Mouse (Mus musculus) thymus, postnatal 0 days (tissue): ENCODE data around the gene Vasn. TPM values are rescaled to one million over a fixed set of nuclear protein-coding genes. Genes with fewer than 3 reads are reported as not detected.
"Not testable (repeated sequence)": the region's sequence is repeated elsewhere in the genome, so short reads cannot be mapped to it uniquely, and the experiment has no call there.

Source experiments
- DNase-seq: peaks from one replicate; pipeline ENCODE4 v3.0.0-alpha.2; 2015; ENCODE audit warnings: low spot score
- polyA plus RNA-seq: library from polyadenylated mRNA; unstranded; fragments of >200 nt; fragmentation: Nextera tagmentation; extraction: Ambion mirVana; gene quantifications from 2 replicates; pipeline ENCODE4 v1.2.1, GENCODE M21; 2015

The Vasn gene
- polyA plus RNA-seq, 1 experiment from 2014 or later, result 2.4 TPM

DNA sequence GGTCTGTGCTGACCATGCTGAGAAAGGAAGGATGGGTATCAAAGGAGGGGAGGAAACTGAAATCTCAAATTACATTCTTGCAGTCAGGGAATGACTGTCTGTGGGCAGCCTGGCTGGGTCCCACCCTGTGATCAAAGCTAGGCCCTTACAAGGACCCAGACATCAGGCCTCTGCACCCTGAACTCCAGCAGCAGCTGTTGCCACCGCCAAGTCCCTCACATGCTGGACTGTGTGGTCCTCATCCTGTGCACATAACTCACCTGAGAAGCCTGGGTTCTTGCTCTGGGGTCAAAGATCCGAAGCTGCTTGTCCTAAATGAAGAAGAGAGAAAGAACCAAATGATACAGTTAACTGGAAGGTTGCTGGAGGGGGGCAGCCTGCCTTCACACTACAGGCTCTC, 21.9 kb downstream of the Vasn start:
- DNase-seq, result no peak

DNA sequence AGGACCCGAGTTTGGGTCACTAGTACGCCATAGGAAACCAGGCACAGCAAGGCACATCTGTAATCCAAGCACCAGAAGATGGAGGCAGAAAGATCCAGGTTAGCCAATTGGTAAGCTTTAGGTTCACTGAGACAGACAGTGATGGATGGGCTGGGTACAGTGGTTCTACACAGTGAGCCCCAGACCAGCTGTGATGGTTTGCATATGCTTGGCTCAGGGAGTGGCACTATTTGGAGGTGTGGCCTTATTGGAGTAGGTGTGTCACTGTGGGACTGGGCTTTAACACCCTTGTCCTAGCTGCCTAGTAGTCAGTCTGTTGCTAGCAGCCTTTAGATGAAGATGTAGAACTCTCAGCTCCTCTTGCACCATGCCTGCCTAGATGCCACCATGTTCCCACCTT, 24.1 kb downstream of the Vasn start:
- DNase-seq, result no peak

DNA sequence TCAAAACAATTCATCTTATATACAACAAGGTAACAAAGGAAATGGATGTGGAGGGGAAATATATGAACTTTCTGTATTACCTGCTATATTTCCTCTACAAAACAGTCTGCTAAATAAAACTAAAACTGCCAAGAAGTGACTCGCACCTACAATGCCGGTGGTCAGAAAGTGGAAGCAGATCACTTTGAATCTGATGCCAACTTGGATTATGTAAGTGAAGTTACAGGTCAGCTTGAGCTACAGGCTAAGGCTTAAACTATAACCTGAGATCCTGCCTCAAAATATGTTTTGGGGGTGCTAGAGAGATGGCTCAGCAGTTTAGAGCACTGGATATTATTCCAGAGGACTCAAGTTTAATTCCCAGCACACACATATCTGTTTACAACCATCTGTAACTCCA, 26.0 kb downstream of the Vasn start:
- DNase-seq, result no peak

DNA sequence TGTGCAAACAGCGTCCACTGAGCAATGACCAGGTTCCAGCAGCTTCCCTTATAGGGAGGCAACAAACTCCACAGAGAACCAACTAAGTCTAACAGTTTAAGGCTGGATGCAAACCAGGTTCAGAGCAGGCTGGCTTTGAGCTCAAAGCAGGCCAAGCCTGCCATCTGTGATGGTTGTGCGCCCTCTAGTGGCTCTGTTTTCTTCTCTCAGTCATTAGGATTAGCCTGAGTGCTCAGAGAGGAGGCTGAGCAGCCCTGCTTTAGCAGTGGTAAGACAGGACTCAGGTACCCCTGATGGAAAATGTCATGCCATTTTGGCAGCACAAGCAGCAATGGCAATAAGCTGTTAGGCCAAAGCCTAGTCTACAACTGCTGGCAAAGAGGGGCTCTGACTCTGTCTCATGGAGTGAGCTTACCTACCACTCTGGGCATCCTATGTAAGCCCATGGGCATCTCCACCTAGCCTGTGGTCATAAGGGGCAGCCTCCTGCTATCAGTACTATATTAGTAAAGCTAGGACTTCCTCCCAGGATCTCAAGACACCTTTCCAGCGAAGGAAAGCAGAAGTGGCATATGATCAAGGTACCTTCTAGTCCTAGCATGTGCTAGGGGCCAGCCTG, 27.6 kb downstream of the Vasn start:
- peak; percentile 89 for DNase-seq

DNA sequence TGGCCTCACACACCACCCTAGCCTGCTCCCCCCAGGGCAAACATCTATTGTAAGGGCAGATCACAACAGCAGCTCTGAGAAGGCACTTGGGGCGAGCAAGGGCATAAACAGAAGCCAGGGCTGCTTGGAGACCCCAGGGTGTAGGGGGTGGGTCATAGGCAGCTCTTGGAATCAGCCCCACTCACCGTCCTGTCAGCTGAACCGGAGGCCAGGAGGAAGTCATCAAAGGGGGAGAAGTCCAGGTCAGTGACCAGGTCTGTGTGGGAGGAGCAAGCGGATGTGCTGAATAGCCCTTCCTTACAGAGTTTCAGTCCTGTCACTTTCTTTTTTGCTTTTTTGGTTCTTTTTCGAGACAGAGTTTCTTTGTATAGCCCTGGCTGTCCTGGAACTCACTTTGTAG, 30.6 kb downstream of the Vasn start:
- no peak for DNase-seq

DNA sequence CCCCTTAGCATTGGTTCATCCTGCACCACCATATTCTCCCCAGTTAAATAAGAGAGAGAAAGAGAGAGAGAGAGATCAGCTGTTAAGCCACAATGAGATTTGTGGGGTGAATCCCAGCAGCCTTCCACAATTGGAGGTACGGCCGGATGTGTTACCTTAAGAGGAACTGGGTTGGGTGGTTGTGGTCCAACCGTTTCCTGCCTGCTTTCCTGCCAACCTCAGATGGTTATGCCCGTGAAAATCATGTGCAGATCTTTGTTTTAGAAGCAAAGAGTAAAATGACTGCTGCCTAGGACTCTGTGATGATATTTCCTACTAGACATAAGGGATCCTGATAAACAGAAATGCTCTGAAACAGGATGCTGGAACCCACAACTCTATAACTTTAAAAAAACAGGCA, 34.4 kb downstream of the Vasn start:
- DNase-seq, result peak; percentile 89

DNA sequence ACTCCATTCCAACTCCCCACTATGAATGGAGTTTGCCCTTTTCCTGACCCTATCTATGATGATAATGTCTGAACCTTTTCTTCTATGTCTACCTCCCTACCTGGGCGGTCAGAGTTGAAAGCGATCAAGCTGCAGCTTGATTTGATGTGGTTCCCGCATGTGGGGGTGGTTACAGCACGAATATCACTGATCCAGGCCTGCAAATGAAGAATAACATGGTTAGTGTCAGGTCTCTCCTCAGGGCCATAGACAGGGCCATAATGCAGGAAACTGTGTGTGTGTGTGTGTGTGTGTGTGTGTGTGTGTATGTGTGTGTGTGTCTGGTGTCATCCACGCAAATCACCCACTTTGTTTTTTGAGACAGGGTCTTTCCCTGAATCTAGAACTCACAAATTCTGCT, 37.1 kb downstream of the Vasn start:
- DNase-seq, result no peak

DNA sequence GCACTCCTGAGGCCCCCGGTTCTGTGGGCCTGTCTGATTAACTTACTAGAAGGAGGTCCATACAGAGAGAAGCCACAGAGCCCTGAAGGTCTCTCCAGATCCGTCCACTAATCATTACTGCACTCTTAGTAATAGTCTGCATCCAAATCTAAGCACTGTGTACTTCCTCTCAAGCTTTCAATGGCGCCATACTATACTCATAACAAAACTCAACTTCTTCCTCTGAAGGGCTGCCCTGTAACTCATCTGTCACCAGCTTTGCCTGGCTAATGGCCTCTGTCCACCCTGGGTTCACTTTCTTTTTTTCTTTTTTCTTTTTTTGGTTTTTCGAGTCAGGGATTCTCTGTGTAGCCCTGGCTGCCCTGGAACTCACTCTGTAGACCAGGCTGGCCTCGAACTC, 38.3 kb downstream of the Vasn start:
- DNase-seq, result no peak

DNA sequence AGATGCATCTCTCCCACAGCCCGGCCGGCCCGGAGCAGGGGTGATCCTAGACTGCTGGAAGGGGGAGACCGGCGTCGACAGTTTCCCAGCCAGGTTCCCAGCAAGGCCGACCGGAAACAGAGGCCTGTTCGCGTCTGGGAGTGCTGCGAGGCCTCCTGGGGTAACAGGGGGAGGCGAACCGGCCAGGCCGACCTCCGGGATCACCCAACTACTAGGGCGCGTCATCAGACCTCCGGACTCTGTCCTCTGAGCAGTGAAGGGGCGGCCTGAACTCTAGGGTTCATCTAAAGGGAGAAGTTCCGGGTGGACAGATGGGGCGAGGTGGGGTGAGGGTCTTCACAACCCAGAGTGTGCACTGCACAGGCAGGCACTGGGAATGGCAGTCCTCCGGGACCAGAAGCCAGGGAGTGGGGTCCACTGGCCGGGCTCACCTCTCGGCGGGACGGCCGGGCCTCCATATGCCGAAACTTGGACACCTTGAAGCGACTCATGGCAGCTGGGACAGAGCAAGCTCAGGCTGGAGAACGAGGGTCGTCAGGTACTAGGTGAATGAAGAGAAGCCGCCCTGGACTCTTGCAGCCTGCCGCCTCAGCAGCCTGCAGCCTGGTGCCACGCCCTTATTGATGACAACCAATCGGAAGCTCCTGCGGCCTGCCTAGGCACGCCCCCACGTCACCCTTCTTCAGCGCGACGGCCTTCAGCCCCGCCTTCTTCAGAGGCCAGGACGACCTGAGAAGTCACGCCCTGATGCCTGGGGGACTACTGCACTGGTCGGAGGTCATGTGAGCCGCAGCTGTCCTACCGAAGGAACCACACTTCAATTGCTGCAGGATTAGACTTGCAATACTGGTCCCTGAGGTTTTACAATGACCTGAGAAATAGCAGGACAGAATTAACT, 39.6 kb downstream of the Vasn start, which contains the start of gene Coro7:
TSS of gene Coro7 (minus strand) at position 657 of the 898 bp plus-strand sequence.
- peak; percentile 95 for DNase-seq

DNA sequence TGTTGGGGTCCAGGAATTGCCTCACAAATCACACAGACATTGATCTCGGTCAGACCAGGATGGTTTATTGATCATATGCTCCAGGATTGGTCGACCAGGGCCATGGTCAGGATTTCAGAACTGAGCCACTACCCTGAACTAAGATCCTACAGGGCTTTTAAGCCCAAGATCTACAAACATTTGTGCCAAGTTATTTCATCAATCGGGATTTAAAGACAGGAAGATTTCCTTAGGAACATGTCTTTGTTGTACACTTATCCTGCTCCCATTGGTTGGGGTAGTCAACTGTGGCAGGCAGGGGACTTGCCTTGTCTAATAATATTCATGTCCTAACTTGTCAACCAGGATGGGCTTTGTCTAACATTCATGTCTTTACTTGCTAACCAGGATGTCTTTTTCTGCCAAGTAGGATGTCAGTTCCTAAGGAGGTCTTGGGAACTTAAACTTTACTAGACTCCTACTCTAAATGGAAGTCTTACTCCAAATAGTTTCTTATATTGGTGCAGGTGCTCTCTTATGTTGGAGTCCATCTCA, 41.2 kb downstream of the Vasn start:
- DNase-seq, result not testable (repeated sequence)

DNA sequence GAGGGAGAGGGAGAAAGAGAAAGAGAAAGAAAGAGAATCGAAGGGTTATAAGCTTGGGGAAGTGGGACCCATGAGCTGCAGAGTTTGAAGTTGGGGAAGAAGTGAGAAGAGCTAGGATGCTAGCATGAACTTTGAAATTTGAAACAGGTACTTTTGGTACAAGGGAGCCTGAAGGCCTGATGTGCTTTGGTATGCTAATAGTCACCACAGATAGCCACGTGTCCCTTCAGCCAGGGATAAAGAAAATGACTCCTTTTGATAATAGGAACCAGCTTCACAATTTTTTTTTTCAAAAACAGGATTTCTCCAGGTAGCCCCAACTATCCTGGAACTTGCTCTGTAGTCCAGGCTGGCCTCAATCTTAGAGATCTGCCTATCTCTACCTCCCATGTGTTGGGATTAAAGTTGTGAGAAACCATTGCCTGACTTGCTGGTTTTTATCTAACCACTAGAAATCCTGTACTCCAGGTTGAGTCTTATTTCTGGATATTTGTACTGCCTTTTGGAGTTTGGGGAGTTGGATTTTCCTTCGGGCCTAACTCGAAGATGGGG, 43.0 kb downstream of the Vasn start:
- DNase-seq, result no peak

DNA sequence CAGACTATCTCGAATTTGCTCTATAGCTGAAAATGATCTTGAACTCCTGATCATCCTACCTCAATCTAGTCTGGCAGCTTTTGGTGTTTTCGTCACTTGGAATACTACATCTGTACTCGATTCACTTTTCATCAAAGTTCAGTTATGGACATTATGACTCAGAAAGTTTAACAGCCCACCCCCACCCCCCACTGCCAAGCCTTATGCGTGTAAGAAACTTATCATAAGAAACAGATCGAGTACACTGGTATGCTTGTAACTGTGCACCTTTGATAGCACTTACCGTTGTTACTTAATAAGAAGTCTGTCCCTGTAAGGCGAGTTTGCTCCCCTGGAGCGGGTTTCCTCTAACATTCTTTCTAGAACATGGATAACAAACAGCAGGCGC, 43.4 kb downstream of the Vasn start:
- DNase-seq, result no peak

DNA sequence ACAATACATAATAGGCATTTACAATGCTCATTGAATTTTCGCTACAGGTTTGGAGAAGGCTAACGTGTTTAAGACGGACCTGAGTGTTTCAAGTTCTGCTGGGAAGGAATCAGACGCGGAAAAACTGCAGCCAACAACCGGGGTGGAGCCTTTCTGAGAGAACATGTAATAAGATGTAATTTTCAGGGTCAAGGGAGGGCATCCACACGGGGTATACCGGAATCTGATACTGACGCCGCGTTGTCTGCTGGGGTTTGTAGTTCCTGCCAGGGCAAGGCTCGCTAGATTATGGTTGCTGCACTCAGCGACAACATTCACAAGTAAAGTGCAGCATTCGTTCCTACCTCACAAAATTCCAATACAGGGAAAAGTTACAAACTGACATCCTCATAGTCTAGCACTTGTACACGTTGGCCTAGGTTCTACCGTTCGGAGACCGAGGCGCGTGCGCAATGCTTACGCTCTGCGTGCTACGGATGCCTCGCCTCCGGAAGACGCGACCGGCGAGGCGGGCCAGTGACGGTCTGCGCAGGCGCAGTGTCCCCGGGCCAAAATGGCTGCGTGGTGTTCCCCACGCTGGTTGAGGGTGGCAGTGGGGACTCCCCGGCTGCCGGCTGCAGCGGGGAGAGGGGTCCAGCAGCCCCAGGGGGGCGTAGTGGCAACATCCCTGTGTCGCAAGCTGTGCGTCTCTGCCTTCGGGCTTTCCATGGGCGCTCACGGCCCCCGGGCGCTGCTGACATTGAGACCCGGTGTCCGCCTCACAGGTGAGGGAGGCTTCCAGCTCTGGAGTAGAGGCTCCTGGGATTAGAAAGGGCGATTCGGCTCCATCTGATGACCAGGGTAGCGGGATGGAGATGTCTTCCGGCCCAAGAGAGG, 44.1 kb downstream of the Vasn start:
- DNase-seq, result peak; percentile 97

DNA sequence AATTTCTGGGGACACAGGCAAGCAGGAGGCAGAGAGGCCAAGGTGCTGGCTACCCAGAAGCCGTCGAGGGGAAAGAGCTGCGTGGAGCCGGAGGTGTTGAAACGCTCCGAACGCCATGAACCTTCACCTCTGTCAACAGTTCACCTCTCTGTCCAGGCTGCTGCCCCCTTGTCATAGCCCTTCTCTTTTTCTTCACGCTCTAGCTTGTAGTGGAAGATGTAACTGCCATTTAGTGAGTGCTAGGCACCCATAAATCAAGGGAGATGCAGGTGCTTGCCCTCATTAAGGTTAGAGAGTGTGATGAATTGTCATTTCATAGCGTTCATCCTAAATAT, 44.7 kb downstream of the Vasn start:
- DNase-seq, result no peak

DNA sequence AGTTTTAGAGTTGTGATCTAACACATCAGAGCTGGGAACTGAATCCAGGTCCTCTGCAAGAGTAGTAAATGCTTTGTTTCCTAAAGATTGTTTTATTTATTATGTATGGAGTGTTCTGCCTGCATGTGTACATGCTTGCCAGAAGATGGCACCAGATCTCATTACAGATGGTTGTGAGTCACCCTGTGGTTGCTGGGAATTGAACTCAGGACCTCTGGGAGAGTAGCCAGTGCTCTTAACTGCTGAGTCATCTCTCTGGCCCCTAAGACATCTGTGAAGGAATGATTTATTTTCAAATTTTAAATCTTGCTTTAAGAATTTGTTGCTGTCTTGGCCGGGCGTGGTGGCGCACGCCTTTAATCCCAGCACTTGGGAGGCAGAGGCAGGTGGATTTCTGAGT, 49.6 kb downstream of the Vasn start:
- DNase-seq, result not testable (repeated sequence)

Other genes starting within 250 kb of the Vasn start
- gene Adcy9, start 219.4 kb upstream of the Vasn start, polyA plus RNA-seq, result 0.48 and 0.61 TPM in 2 replicates
- gene Srl, start 98.1 kb upstream of the Vasn start, polyA plus RNA-seq, result 5.6 and 6.9 TPM in 2 replicates
- 16.5 and 19.7 TPM in 2 replicates for gene Tfap4, start 80.1 kb upstream of the Vasn start, polyA plus RNA-seq
- 3.6 and 5.3 TPM in 2 replicates for gene Glis2, start 45.2 kb upstream of the Vasn start, polyA plus RNA-seq
- 147 and 155 TPM in 2 replicates for gene Pam16, start 15.0 kb upstream of the Vasn start, polyA plus RNA-seq
- gene Dnaja3, start within 50 bp of the Vasn start, polyA plus RNA-seq, result 47.3 and 48.7 TPM in 2 replicates
- 51.9 and 55.0 TPM in 2 replicates for gene Coro7, start 39.8 kb downstream of the Vasn start, polyA plus RNA-seq
- 40.4 and 43.0 TPM in 2 replicates for gene Nmral1, start 79.4 kb downstream of the Vasn start, polyA plus RNA-seq
- gene Hmox2, start 86.4 kb downstream of the Vasn start, polyA plus RNA-seq, result 125 and 127 TPM in 2 replicates
- 51.2 and 57.0 TPM in 2 replicates for gene Cdip1, start 150.4 kb downstream of the Vasn start, polyA plus RNA-seq
- 0.31 TPM in 1 of 2 replicates, not detected in the other for gene 4930562C15Rik, start 195.5 kb downstream of the Vasn start, polyA plus RNA-seq
- 57.5 and 62.3 TPM in 2 replicates for gene Ubald1, start 240.4 kb downstream of the Vasn start, polyA plus RNA-seq
- 31.1 and 31.7 TPM in 2 replicates for gene Mgrn1, start 246.3 kb downstream of the Vasn start, polyA plus RNA-seq